Mouse (Mus musculus): ENCODE measurements around the gene Trp73.

Gene Trp73

GRCm38 (mm10) chr4:154140182-154140212, at the start of gene Trp73:
Gene Trp73, minus strand, starts transcription at chr4:154140208.
- DNase-seq (ENCODE audit: low read depth) = no peak

GRCm38 (mm10) chr4:154188948-154189347, 48.9 kb upstream of the Trp73 start:
- no peak for DNase-seq (ENCODE audit: low read depth)

- no peak for DNase-seq (ENCODE audit: low read depth)
Observed at GRCm38 (mm10) chr4:154186002-154186537, 46.1 kb upstream of the Trp73 start.

GRCm38 (mm10) chr4:154185001-154185400, 45.0 kb upstream of the Trp73 start:
- DNase-seq (ENCODE audit: low read depth) = no peak

- DNase-seq (ENCODE audit: low read depth) = no peak
Observed at GRCm38 (mm10) chr4:154183566-154183965, 43.6 kb upstream of the Trp73 start.

GRCm38 (mm10) chr4:154181001-154181400, 41.0 kb upstream of the Trp73 start:
- DNase-seq (ENCODE audit: low read depth) = no peak

GRCm38 (mm10) chr4:154177257-154177656, 37.2 kb upstream of the Trp73 start:
- DNase-seq (ENCODE audit: low read depth) = no peak

- DNase-seq (ENCODE audit: low read depth) = no peak
Observed at GRCm38 (mm10) chr4:154171931-154172604, 32.1 kb upstream of the Trp73 start.

GRCm38 (mm10) chr4:154171151-154171930, 31.3 kb upstream of the Trp73 start:
- DNase-seq (ENCODE audit: low read depth) = no peak

GRCm38 (mm10) chr4:154170506-154171150, 30.6 kb upstream of the Trp73 start, which contains the start of gene Megf6:
Gene Megf6, plus strand, starts transcription at chr4:154170730.
- DNase-seq (ENCODE audit: low read depth) = no peak

- no peak for DNase-seq (ENCODE audit: low read depth)
Observed at GRCm38 (mm10) chr4:154170021-154170420, 30.0 kb upstream of the Trp73 start.

- DNase-seq (ENCODE audit: low read depth) = peak; percentile 56
Observed at GRCm38 (mm10) chr4:154167053-154167452, 27.0 kb upstream of the Trp73 start.

- DNase-seq (ENCODE audit: low read depth) = peak; percentile 70
Observed at GRCm38 (mm10) chr4:154163296-154163695, 23.3 kb upstream of the Trp73 start.

- peak; percentile 87 for DNase-seq (ENCODE audit: low read depth)
Observed at GRCm38 (mm10) chr4:154160538-154161390, 20.8 kb upstream of the Trp73 start, which contains the start of gene Tprgl. Gene Tprgl, minus strand, starts transcription at chr4:154160666.

- DNase-seq (ENCODE audit: low read depth) = no peak
Observed at GRCm38 (mm10) chr4:154159961-154160537, 20.0 kb upstream of the Trp73 start.

GRCm38 (mm10) chr4:154159002-154159401, 19.0 kb upstream of the Trp73 start:
- peak; percentile 88 for DNase-seq (ENCODE audit: low read depth)

GRCm38 (mm10) chr4:154157970-154158662, 18.1 kb upstream of the Trp73 start:
- no peak for DNase-seq (ENCODE audit: low read depth)

- no peak for DNase-seq (ENCODE audit: low read depth)
Observed at GRCm38 (mm10) chr4:154156050-154156449, 16.0 kb upstream of the Trp73 start.

- DNase-seq (ENCODE audit: low read depth) = no peak
Observed at GRCm38 (mm10) chr4:154154104-154154503, 14.1 kb upstream of the Trp73 start.

GRCm38 (mm10) chr4:154146342-154146741, 6.3 kb upstream of the Trp73 start:
- no peak for DNase-seq (ENCODE audit: low read depth)

GRCm38 (mm10) chr4:154144712-154145111, 4.7 kb upstream of the Trp73 start:
- DNase-seq (ENCODE audit: low read depth) = no peak

Data from c-Kit-positive CD71-negative TER-119-negative erythroid progenitor cells, embryonic 14.5 days (primary cell).